Mouse (Mus musculus): ENCODE data around the gene Mchr1.

DNA sequence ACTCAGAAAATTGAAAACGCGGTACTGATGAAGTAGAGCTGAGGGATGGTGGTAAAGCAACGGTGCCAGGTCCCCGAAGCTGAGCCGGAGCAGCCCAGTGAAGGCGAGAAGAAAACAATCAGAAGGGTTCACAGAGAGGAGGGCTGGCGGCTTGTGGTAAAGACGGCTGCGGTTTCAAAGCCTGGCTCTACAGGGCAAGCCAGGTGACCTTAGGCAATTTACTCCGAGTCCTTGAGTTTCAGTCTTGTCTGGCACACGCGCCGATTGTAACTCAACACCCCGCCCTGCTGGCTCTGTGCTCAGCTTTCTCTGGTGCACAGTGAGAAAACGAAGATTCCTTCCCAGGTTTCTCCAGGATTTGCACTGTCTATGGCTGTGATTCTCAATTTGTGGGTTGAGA, 22.3 kb upstream of the Mchr1 start:
- TF ChIP-seq CTCF (IDR thresholded peaks at IDR 0.05) (no peak), EP300 (IDR thresholded peaks at IDR 0.05) (no peak)

All from lung, postnatal 0 days (tissue).